Mouse (Mus musculus) liver, embryonic 11.5 days (tissue): ENCODE results near the gene Vmn1r204. TPM values are rescaled to one million over a fixed set of nuclear protein-coding genes. Genes with fewer than 3 reads are reported as not detected.
"Not testable (repeated sequence)": the region's sequence is repeated elsewhere in the genome, so short reads cannot be mapped to it uniquely, and the experiment has no call there.

Source experiments
- ATAC-seq: fragments of 200-750 bp; cut with Nextera tagmentation; replicated peaks from 2 replicates; pipeline ENCODE4 v1.8.0; 2017; ENCODE audit warnings: moderate number of reproducible peaks, mild to moderate bottlenecking, moderate TSS enrichment, moderate library complexity; ENCODE audit not compliant: low FRiP score
- DNase-seq: peaks from one replicate; pipeline ENCODE4 v3.0.0-alpha.2; 2017; ENCODE audit warnings: low spot score
- H3K27ac ChIP-seq: fragments of 300-500 bp; sonication (generic); 2 replicates; pipeline ENCODE4 v1.5.1; 2014; ENCODE audit warnings: mild to moderate bottlenecking, low read depth, low read length, control low read depth
- H3K27me3 ChIP-seq: fragments of 300-500 bp; sonication (generic); replicated peaks from 2 replicates; pipeline ENCODE4 v1.6.1; 2014; ENCODE audit warnings: low read length, mixed read lengths; ENCODE audit not compliant: control insufficient read depth, insufficient read depth
- H3K36me3 ChIP-seq: fragments of 300-500 bp; sonication (generic); 2 replicates; pipeline ENCODE4 v1.6.1; 2014; ENCODE audit warnings: mild to moderate bottlenecking, low read length, moderate library complexity, mixed read lengths; ENCODE audit not compliant: control insufficient read depth, insufficient read depth
- H3K4me1 ChIP-seq: fragments of 300-500 bp; sonication (generic); replicated peaks from 2 replicates; pipeline ENCODE4 v1.6.1; 2014; ENCODE audit warnings: low read length, mixed read lengths; ENCODE audit not compliant: control insufficient read depth, insufficient read depth
- H3K4me2 ChIP-seq: fragments of 300-500 bp; sonication (generic); 2 replicates; pipeline ENCODE4 v1.6.1; 2014; ENCODE audit warnings: mild to moderate bottlenecking, control low read depth, moderate library complexity
- H3K4me3 ChIP-seq: fragments of 300-500 bp; sonication (generic); 2 replicates; pipeline ENCODE4 v1.5.1; 2014; ENCODE audit warnings: low read depth, low read length, control low read depth
- H3K9ac ChIP-seq: fragments of 300-500 bp; sonication (generic); 2 replicates; pipeline ENCODE4 v1.6.1; 2014; ENCODE audit warnings: low read depth, low read length, control low read depth
- H3K9me3 ChIP-seq: fragments of 300-500 bp; sonication (generic); 2 replicates; pipeline ENCODE4 v1.6.1; 2016; ENCODE audit warnings: low read length, inconsistent platforms, mixed read lengths; ENCODE audit not compliant: control insufficient read depth
- WGBS: fragments of 180-500 bp; shearing (Covaris S2); extraction: QIAGEN DNeasy Blood & Tissue Kit; methylation state at CpG from one replicate; pipeline ENCODE4 v1.1.7; 2014; 5-methylcytosine and 5-hydroxymethylcytosine counted together
- polyA plus RNA-seq: library from polyadenylated mRNA; unstranded; fragments of >200 nt; fragmentation: Nextera tagmentation; extraction: Ambion mirVana; gene quantifications from 2 replicates; pipeline ENCODE4 v1.2.1, GENCODE M21; 2014

Vmn1r204 gene
- not detected in 2 replicates for polyA plus RNA-seq

DNA sequence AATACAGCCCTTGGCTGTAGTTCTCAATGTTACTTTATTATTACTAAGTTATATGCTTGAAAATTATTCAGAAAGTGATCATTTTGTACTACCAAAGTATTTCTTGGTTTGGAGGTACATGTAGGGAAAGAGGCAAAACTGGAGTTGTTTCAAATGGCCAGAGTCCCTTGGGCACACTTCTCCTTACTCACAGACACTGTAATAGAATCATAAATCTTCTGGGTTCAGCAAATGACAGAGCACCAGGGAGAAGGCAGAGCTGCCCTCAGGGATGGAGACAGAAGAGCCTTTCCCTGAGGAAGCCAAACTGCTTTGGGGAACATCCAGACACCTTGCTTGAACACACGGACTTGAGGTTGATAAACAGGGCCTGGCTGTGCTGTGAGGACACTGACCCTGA, at the start of gene Vmn1r204:
TSS of gene Vmn1r204 (plus strand) at position 301 of the 400 bp plus-strand sequence.
- H3K9me3 ChIP-seq, H3K36me3 ChIP-seq, H3K9ac ChIP-seq, DNase-seq, H3K4me2 ChIP-seq, H3K4me3 ChIP-seq, ATAC-seq, H3K27ac ChIP-seq, H3K27me3 ChIP-seq, H3K4me1 ChIP-seq: not testable (repeated sequence)
- WGBS, result 45% methylated on average over 1 of the region's 1 CpGs

DNA sequence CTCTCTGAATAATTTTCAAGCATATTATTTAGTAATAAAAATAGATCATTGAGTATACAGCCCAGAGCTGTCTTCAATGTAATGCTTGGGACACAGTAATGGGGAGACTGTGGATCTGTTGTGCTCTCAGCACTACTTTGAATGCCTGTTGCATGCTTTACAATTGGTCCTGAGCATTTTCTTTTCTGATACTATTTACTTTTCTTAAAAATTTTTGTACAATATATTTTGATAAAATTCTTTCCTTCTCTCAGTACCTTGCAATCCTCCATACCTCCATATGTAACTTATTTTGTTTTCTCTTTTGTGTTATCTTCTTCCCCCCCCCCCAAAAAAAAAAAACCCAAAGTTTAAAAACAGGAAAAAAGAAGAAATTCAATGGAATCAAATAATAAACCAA, 47.7 kb upstream of the Vmn1r204 start, which contains the start of gene Vmn1r202:
TSS of gene Vmn1r202 (minus strand) at position 101 of the 400 bp plus-strand sequence.
- Histone ChIP-seq H3K36me3 (no peaks in the 10 kb centered on the region), H3K27me3 (no peaks in the 10 kb centered on the region), H3K4me1 (no peaks in the 10 kb centered on the region), H3K9ac (no peak within 1 kb of the TSS), H3K27ac (no peak within 1 kb of the TSS), H3K4me2 (no peak within 1 kb of the TSS), H3K4me3 (no peak within 1 kb of the TSS), H3K9me3 (no peaks in the 10 kb centered on the region)
- no peak for DNase-seq
- ATAC-seq, result no peak

DNA sequence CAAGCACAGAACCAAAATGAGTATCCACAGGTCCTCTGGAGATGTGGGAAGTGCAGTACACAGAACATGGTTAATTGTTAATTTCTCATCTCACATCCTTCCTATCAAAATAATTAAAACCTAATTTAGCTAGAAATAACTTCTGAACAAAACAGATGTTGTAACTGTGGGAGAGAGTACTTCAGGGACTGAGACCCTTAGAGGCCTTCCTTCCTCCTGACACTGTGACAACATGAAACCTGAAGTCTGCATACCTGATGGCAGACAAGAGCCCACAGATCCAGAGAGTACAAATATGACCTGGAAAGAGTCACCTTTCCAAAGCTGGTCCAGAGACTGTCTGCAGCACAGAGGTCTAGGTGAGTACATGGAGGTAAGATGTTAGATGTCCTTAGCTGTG, 35.2 kb upstream of the Vmn1r204 start, which contains the start of gene Vmn1r203:
TSS of gene Vmn1r203 (plus strand) at position 301 of the 400 bp plus-strand sequence.
- Histone ChIP-seq H3K36me3 (no peaks in the 10 kb centered on the region), H3K9me3 (no peaks in the 10 kb centered on the region), H3K27me3 (no peaks in the 10 kb centered on the region), H3K27ac (no peak within 1 kb of the TSS), H3K4me3 (no peak within 1 kb of the TSS), H3K4me1 (no peaks in the 10 kb centered on the region), H3K9ac (no peak within 1 kb of the TSS), H3K4me2 (no peak within 1 kb of the TSS)
- no peak for ATAC-seq
- no peak for DNase-seq

DNA sequence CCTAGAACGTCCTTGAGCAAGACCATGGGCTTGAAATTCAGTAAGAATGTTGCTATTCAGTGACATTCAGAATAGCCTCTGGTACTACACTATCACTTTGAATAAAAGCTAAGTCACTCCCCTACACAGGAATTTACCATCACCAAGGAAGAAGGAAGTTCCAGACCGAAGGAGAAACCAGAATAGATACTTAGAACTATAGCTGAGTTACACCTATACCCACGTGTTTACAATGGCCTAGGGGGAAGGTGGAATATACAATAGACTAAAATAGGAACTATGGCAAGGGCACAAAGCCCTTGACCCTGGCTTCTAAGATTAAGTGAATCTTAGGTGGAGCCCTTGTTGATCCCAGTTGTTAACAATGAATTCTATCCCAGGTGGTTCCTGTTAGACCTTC, 21.9 kb downstream of the Vmn1r204 start:
- H3K9me3 ChIP-seq, H3K27ac ChIP-seq, H3K4me2 ChIP-seq, DNase-seq, H3K4me1 ChIP-seq, H3K9ac ChIP-seq, H3K36me3 ChIP-seq, H3K4me3 ChIP-seq, H3K27me3 ChIP-seq, ATAC-seq: not testable (repeated sequence)
- WGBS, result 74% methylated on average over 3 of the region's 3 CpGs

DNA sequence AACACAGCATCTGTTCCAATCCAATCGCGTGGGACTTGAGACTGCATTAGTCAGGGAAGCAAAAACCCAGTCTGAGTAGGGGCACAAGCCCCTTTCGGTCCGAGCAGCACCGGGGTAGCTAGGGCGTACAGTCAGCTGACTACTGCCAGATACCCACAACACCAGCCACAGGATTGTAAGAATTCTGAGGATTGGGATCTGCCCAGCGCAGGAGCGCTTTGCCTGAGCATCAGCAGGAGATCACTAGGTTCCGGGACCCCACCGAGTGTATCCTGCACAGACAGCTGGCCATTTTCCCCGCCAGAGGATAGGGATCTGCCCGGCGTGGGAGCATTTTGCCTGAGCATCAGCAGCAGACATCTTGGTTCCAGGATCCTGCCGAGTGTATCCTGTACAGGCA, 30.3 kb downstream of the Vmn1r204 start:
- H3K9me3 ChIP-seq, H3K36me3 ChIP-seq, H3K4me3 ChIP-seq, H3K9ac ChIP-seq, ATAC-seq, H3K4me1 ChIP-seq, DNase-seq, H3K27ac ChIP-seq, H3K27me3 ChIP-seq, H3K4me2 ChIP-seq: not testable (repeated sequence)
- 69% methylated on average over 14 of the region's 14 CpGs for WGBS

DNA sequence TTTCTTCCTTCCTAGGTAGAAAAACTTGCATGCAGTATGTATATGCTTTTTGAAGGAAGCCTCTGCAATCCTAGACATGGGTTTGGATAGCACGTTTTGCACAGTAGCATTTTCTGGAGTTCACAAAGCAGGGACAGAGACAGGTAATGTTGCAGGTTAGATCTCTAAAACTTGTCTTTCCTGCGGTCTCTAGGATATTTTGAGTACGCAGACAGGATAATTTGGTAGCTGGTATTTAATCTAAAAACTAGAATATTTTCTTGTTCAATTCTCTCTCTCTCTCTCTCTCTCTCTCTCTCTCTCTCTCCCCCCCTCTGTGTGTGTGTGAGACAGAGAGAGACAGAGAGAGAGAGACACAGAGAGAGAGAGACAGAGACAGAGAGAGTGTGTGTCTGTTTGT, 39.9 kb downstream of the Vmn1r204 start, which contains the start of gene Vmn1r205:
TSS of gene Vmn1r205 (minus strand) at position 101 of the 400 bp plus-strand sequence.
- 78% methylated on average over 3 of the region's 3 CpGs for WGBS
- H3K27ac ChIP-seq, result no peak within 1 kb of the TSS
- DNase-seq (no peak), ATAC-seq (no peak)
- no peak within 1 kb of the TSS for H3K4me3 ChIP-seq
- no peaks in the 10 kb centered on the region for H3K27me3 ChIP-seq
- no peaks in the 10 kb centered on the region for H3K36me3 ChIP-seq
- H3K9me3 ChIP-seq, result no peaks in the 10 kb centered on the region
- no peak within 1 kb of the TSS for H3K4me2 ChIP-seq
- no peaks in the 10 kb centered on the region for H3K4me1 ChIP-seq
- H3K9ac ChIP-seq, result no peak within 1 kb of the TSS

Other genes with a start within 250 kb of the Vmn1r204 start
- not detected in 2 replicates for gene Vmn1r197, start 228.6 kb upstream of the Vmn1r204 start, polyA plus RNA-seq
- gene Vmn1r198, start 202.8 kb upstream of the Vmn1r204 start, polyA plus RNA-seq, result not detected in 2 replicates
- not detected in 2 replicates for gene Vmn1r199, start 173.4 kb upstream of the Vmn1r204 start, polyA plus RNA-seq
- gene Vmn1r200, start 162.8 kb upstream of the Vmn1r204 start, polyA plus RNA-seq, result not detected in 2 replicates
- not detected in 2 replicates for gene Vmn1r201, start 81.3 kb upstream of the Vmn1r204 start, polyA plus RNA-seq
- gene Vmn1r202, start 47.8 kb upstream of the Vmn1r204 start, polyA plus RNA-seq, result not detected in 2 replicates
- gene Vmn1r203, start 35.1 kb upstream of the Vmn1r204 start, polyA plus RNA-seq, result not detected in 2 replicates
- gene Vmn1r205, start 39.8 kb downstream of the Vmn1r204 start, polyA plus RNA-seq, result not detected in 2 replicates
- gene Vmn1r206, start 71.1 kb downstream of the Vmn1r204 start, polyA plus RNA-seq, result not detected in 2 replicates
- gene Vmn1r207-ps, start 176.4 kb downstream of the Vmn1r204 start, polyA plus RNA-seq, result not detected in 2 replicates
- gene Vmn1r208, start 224.2 kb downstream of the Vmn1r204 start, polyA plus RNA-seq, result not detected in 2 replicates